Mouse (Mus musculus): Measurements from ENCODE around the gene Ttll1. TPM values are rescaled to one million over a fixed set of nuclear protein-coding genes. Genes with fewer than 3 reads are reported as not detected.

Ttll1 gene
- total RNA-seq, 1 experiment = 7.2 TPM

GRCm38 (mm10) chr15:83500352-83500751 lies 10.3 kb downstream of the Ttll1 start:
- no peak overlapping the region for H3K9ac ChIP-seq (ENCODE audit: insufficient read depth, low read depth, low read length, poor library complexity, severe bottlenecking)
- H3K4me3 ChIP-seq (ENCODE audit: insufficient read depth in 1 of 2, low read depth in 1 of 2, low read length in 2 of 2, poor library complexity in 1 of 2, severe bottlenecking in 1 of 2) = no peak overlapping the region
- in situ Hi-C loops (cut with MboI; ENCODE audit: low sequenced_read_pairs in 2 of 2, unreplicated experiment in 2 of 2) = no loop called here
- H3K27ac ChIP-seq (ENCODE audit: insufficient read depth, low read depth, low read length, poor library complexity, severe bottlenecking) = no peak overlapping the region
- peak; percentile 37; the same call in 1 of the 2 replicates for TF ChIP-seq ZC3H11A (IDR thresholded peaks at IDR 0.05; ENCODE audit: borderline replicate concordance, low read depth, low read length)
- no peak for TF ChIP-seq ZNF384 (IDR thresholded peaks at IDR 0.05; ENCODE audit: low read depth, low read length)
- no peaks in the 10 kb centered on the region for H3K9me3 ChIP-seq (ENCODE audit: control insufficient read depth, insufficient read depth, low read depth, low read length)
- H3K36me3 ChIP-seq (ENCODE audit: control insufficient read depth, insufficient read depth, low read length, poor library complexity, severe bottlenecking) = peaks cover 5% of the 10 kb centered on the region; the same call in 1 of the 2 replicates
- peaks cover 0 to 5% of the 10 kb centered on the region in 2 experiments; a peak in 2 of 4 replicates for H3K4me1 ChIP-seq (ENCODE audit: control insufficient read depth in 2 of 2, insufficient read depth in 2 of 2, low read length in 2 of 2, poor library complexity in 1 of 2)
- peak; percentile 65 for DNase-seq (ENCODE audit: low read depth, low spot score)

DNA sequence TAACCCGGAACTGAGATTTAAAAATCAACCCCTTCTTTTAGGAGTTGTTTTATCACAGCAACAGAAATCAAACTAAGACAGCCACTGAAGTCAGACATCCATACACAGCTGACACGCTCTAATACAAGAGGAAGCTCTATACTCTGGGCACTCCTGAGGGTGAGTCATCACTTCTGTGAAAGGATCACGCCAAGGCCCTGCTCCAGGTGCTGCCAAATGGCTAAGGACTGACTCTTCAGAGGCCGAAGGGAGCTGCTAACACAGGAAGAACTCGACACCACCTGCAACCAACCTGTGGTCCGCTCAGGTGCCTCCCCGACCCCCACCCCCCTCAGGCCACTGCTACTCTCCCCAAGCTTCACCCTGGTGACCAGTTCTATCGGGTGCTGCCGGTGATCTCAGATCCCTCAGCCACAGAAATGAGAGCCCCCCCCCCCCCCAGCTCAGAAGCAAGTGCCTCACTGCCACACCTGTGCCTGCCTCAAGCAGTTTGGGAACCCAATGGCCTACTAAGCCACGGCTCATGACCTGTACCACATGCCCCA lies 11.4 kb downstream of the Ttll1 start:
- Histone ChIP-seq H3K4me1 (ENCODE audit: control insufficient read depth in 2 of 2, insufficient read depth in 2 of 2, low read length in 2 of 2, poor library complexity in 1 of 2) (peaks cover 0 to 5% of the 10 kb centered on the region in 2 experiments; a peak in 2 of 4 replicates), H3K9ac (ENCODE audit: insufficient read depth, low read depth, low read length, poor library complexity, severe bottlenecking) (no peak overlapping the region), H3K27ac (ENCODE audit: insufficient read depth, low read depth, low read length, poor library complexity, severe bottlenecking) (no peak overlapping the region), H3K4me3 (ENCODE audit: insufficient read depth in 1 of 2, low read depth in 1 of 2, low read length in 2 of 2, poor library complexity in 1 of 2, severe bottlenecking in 1 of 2) (no peak overlapping the region), H3K36me3 (ENCODE audit: control insufficient read depth, insufficient read depth, low read length, poor library complexity, severe bottlenecking) (peaks cover 5% of the 10 kb centered on the region; the same call in 1 of the 2 replicates), H3K9me3 (ENCODE audit: control insufficient read depth, insufficient read depth, low read depth, low read length) (no peaks in the 10 kb centered on the region)
- in situ Hi-C loops (cut with MboI; ENCODE audit: low sequenced_read_pairs in 2 of 2, unreplicated experiment in 2 of 2) = no loop called here
- no peak for TF ChIP-seq CHD2 (IDR thresholded peaks at IDR 0.05; ENCODE audit: low read depth, low read length)
- no peak for TF ChIP-seq MAFK (IDR thresholded peaks at IDR 0.05; ENCODE audit: insufficient read depth, low read depth, low read length)
- TF ChIP-seq ZC3H11A (IDR thresholded peaks at IDR 0.05; ENCODE audit: borderline replicate concordance, low read depth, low read length) = no peak
- no peak for TF ChIP-seq ZNF384 (IDR thresholded peaks at IDR 0.05; ENCODE audit: low read depth, low read length)
- TF ChIP-seq HCFC1 (IDR thresholded peaks at IDR 0.05; ENCODE audit: borderline replicate concordance, insufficient read depth, low read length) = no peak
- DNase-seq (ENCODE audit: low read depth, low spot score) = no peak

- Histone ChIP-seq H3K9ac (ENCODE audit: insufficient read depth, low read depth, low read length, poor library complexity, severe bottlenecking) (no peak overlapping the region), H3K36me3 (ENCODE audit: control insufficient read depth, insufficient read depth, low read length, poor library complexity, severe bottlenecking) (peaks cover 5% of the 10 kb centered on the region; the same call in 1 of the 2 replicates), H3K4me1 (ENCODE audit: control insufficient read depth in 2 of 2, insufficient read depth in 2 of 2, low read length in 2 of 2, poor library complexity in 1 of 2) (peaks cover 0 to 5% of the 10 kb centered on the region in 2 experiments; a peak in 2 of 4 replicates), H3K9me3 (ENCODE audit: control insufficient read depth, insufficient read depth, low read depth, low read length) (no peaks in the 10 kb centered on the region), H3K4me3 (ENCODE audit: insufficient read depth in 1 of 2, low read depth in 1 of 2, low read length in 2 of 2, poor library complexity in 1 of 2, severe bottlenecking in 1 of 2) (no peak overlapping the region), H3K27ac (ENCODE audit: insufficient read depth, low read depth, low read length, poor library complexity, severe bottlenecking) (no peak overlapping the region)
- TF ChIP-seq ZNF384 (IDR thresholded peaks at IDR 0.05; ENCODE audit: low read depth, low read length) = no peak
- TF ChIP-seq CHD2 (IDR thresholded peaks at IDR 0.05; ENCODE audit: low read depth, low read length) = no peak
- no peak for TF ChIP-seq ZC3H11A (IDR thresholded peaks at IDR 0.05; ENCODE audit: borderline replicate concordance, low read depth, low read length)
- TF ChIP-seq MAFK (IDR thresholded peaks at IDR 0.05; ENCODE audit: insufficient read depth, low read depth, low read length) = no peak
- no peak for TF ChIP-seq HCFC1 (IDR thresholded peaks at IDR 0.05; ENCODE audit: borderline replicate concordance, insufficient read depth, low read length)
- no peak for DNase-seq (ENCODE audit: low read depth, low spot score)
- in situ Hi-C loops (cut with MboI; ENCODE audit: low sequenced_read_pairs in 2 of 2, unreplicated experiment in 2 of 2) = no loop called here
These were observed 13.4 kb downstream of the Ttll1 start for GRCm38 (mm10) chr15:83497299-83497698.

DNA sequence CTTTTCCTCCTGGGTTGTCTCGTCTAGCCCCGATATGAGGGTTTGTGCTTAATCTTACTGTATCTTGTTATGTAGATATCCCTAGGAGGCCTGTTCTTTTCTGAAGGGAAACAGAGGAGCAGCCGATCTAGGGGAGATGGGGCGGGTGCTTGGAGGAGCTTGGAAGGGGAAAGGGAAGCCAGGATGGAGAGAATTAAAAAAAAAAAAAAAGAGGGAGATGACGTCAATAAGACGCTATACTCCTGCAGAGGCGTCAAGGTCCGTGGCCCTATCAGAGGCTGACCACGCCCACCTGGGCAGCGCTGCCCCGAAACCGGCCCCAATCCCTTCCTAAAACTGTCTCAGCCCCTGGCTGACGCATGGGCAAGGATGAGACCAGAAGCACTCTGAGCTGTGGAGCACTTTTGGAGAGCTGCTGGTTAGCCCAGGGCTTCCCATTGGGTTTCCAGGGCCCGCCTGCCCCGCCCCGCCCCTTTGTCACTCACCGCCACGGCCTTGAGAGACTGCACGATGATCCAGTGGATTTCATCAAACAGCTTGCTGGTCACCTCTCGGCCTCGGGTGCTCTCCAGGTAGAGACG lies 14.8 kb downstream of the Ttll1 start:
- Histone ChIP-seq H3K36me3 (ENCODE audit: control insufficient read depth, insufficient read depth, low read length, poor library complexity, severe bottlenecking) (peaks cover 7% of the 10 kb centered on the region; the same call in 1 of the 2 replicates), H3K9me3 (ENCODE audit: control insufficient read depth, insufficient read depth, low read depth, low read length) (no peaks in the 10 kb centered on the region), H3K4me1 (ENCODE audit: control insufficient read depth in 2 of 2, insufficient read depth in 2 of 2, low read length in 2 of 2, poor library complexity in 1 of 2) (peaks cover 0 to 4% of the 10 kb centered on the region in 2 experiments; a peak in 2 of 4 replicates), H3K27ac (ENCODE audit: insufficient read depth, low read depth, low read length, poor library complexity, severe bottlenecking) (no peak overlapping the region), H3K9ac (ENCODE audit: insufficient read depth, low read depth, low read length, poor library complexity, severe bottlenecking) (peak overlapping the region; percentile 39), H3K4me3 (ENCODE audit: insufficient read depth in 1 of 2, low read depth in 1 of 2, low read length in 2 of 2, poor library complexity in 1 of 2, severe bottlenecking in 1 of 2) (peak overlapping the region; percentile 5 to 21; a peak in 2 of 4 replicates)
- TF ChIP-seq ZNF384 (IDR thresholded peaks at IDR 0.05; ENCODE audit: low read depth, low read length) (peak; percentile 93), MAFK (IDR thresholded peaks at IDR 0.05; ENCODE audit: insufficient read depth, low read depth, low read length) (no peak)
- no peak for DNase-seq (ENCODE audit: low read depth, low spot score)
- in situ Hi-C loops (cut with MboI; ENCODE audit: low sequenced_read_pairs in 2 of 2, unreplicated experiment in 2 of 2) = no loop called here

All from ES-E14 (cell line).